Mouse (Mus musculus) kidney, embryonic 15.5 days (tissue): Measurements from ENCODE around the gene Trpm1. TPM values are rescaled to one million over a fixed set of nuclear protein-coding genes. Genes with fewer than 3 reads are reported as not detected.

Source experiments
- ATAC-seq: fragments of 200-750 bp; cut with Nextera tagmentation; replicated peaks from 2 replicates; pipeline ENCODE4 v1.8.0; 2017; ENCODE audit warnings: moderate TSS enrichment; ENCODE audit not compliant: low FRiP score
- H3K27ac ChIP-seq: fragments of 300-500 bp; sonication (generic); 2 replicates; pipeline ENCODE4 v1.5.1; 2015; ENCODE audit warnings: mild to moderate bottlenecking, inconsistent platforms
- H3K27me3 ChIP-seq: fragments of 300-500 bp; sonication (generic); 2 replicates; pipeline ENCODE4 v1.6.1; 2015; ENCODE audit warnings: inconsistent platforms
- H3K36me3 ChIP-seq: fragments of 300-500 bp; sonication (generic); 2 replicates; pipeline ENCODE4 v1.6.1; 2015; ENCODE audit warnings: inconsistent platforms
- H3K4me1 ChIP-seq: fragments of 300-500 bp; sonication (generic); 2 replicates; pipeline ENCODE4 v1.6.1; 2015; ENCODE audit warnings: inconsistent platforms
- H3K4me2 ChIP-seq: fragments of 300-500 bp; sonication (generic); 2 replicates; pipeline ENCODE4 v1.6.1; 2015; ENCODE audit warnings: moderate library complexity, mild to moderate bottlenecking, inconsistent platforms
- H3K4me3 ChIP-seq: fragments of 300-500 bp; sonication (generic); replicated peaks from 2 replicates; pipeline ENCODE4 v1.5.1; 2015; ENCODE audit warnings: mild to moderate bottlenecking, inconsistent platforms
- H3K9ac ChIP-seq: fragments of 300-500 bp; sonication (generic); 2 replicates; pipeline ENCODE4 v1.6.1; 2015; ENCODE audit warnings: mild to moderate bottlenecking, inconsistent platforms
- H3K9me3 ChIP-seq: fragments of 300-500 bp; sonication (generic); replicated peaks from 2 replicates; pipeline ENCODE4 v1.6.1; 2016; ENCODE audit warnings: inconsistent platforms
- WGBS: fragments of 180-500 bp; shearing (Covaris S2); methylation state at CpG from one replicate; pipeline ENCODE4 v1.1.7; 2015; ENCODE audit warnings: mixed read lengths; 5-methylcytosine and 5-hydroxymethylcytosine counted together
- polyA plus RNA-seq: library from polyadenylated mRNA; unstranded; fragments of >200 nt; fragmentation: Nextera tagmentation; extraction: Ambion mirVana; gene quantifications from 2 replicates; pipeline ENCODE4 v1.2.1, GENCODE M21; 2015

Trpm1 gene
- polyA plus RNA-seq, 1 experiment from 2014 or later = not detected

DNA sequence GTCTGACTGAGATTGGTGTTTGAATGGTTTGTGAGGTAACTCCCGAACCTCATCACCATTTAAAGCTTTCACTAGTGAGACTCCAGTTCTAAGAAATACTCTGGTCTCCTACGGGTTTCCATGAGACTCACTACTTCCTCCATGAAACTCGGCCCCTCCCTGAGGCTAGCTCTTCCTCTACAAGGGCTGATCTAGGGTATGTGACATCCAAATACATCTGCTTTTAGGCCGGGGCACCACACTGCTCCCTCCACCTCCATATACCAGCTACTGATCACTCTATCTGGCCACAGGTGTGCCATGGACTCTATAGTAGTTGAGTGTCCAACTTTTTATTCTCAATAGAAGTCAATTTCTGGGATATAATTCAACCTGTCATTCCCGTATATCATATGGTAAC lies 69.6 kb downstream of the Trpm1 start:
- no peaks in the 10 kb centered on the region for H3K9me3 ChIP-seq
- no peaks in the 10 kb centered on the region for H3K36me3 ChIP-seq
- H3K9ac ChIP-seq = no peak overlapping the region
- no peaks in the 10 kb centered on the region for H3K27me3 ChIP-seq
- no peak for ATAC-seq
- no peak overlapping the region for H3K4me3 ChIP-seq
- no peaks in the 10 kb centered on the region for H3K4me1 ChIP-seq
- no peak overlapping the region for H3K4me2 ChIP-seq
- WGBS = 86% methylated on average over 5 of the region's 5 CpGs
- no peak overlapping the region for H3K27ac ChIP-seq

GRCm38 (mm10) chr7:64226339-64227194 lies 72.9 kb downstream of the Trpm1 start:
- Histone ChIP-seq H3K9me3 (no peaks in the 10 kb centered on the region), H3K4me3 (no peak overlapping the region), H3K27ac (no peak overlapping the region), H3K4me2 (no peak overlapping the region), H3K27me3 (no peaks in the 10 kb centered on the region), H3K9ac (no peak overlapping the region), H3K4me1 (no peaks in the 10 kb centered on the region), H3K36me3 (no peaks in the 10 kb centered on the region)
- 88% methylated on average over 27 of the region's 27 CpGs for WGBS
- ATAC-seq = no peak

DNA sequence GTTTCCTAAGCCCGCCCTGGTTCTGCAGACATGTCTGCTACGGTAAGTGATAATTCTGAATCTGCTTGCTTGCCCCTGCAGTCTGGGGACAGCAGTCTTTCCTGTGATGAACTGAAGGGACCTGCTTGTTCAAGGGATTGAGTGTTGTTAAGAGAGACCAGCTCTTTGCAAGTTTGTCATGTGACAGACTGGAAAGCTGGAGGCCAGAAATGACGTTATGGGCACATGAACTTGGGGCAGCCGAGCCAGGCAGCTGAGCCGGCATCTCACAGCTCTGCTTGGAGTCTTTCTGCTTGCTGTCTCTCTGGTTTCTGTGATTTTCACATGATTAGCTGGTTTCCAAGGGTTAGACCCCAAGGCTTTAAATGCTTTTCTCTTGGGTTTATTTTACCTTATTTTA lies 74.0 kb downstream of the Trpm1 start:
- H3K27me3 ChIP-seq = no peaks in the 10 kb centered on the region
- no peaks in the 10 kb centered on the region for H3K4me1 ChIP-seq
- no peak overlapping the region for H3K9ac ChIP-seq
- no peak overlapping the region for H3K27ac ChIP-seq
- H3K4me3 ChIP-seq = no peak overlapping the region
- 79% methylated on average over 5 of the region's 5 CpGs for WGBS
- H3K9me3 ChIP-seq = no peaks in the 10 kb centered on the region
- no peaks in the 10 kb centered on the region for H3K36me3 ChIP-seq
- no peak for ATAC-seq
- H3K4me2 ChIP-seq = no peak overlapping the region

DNA sequence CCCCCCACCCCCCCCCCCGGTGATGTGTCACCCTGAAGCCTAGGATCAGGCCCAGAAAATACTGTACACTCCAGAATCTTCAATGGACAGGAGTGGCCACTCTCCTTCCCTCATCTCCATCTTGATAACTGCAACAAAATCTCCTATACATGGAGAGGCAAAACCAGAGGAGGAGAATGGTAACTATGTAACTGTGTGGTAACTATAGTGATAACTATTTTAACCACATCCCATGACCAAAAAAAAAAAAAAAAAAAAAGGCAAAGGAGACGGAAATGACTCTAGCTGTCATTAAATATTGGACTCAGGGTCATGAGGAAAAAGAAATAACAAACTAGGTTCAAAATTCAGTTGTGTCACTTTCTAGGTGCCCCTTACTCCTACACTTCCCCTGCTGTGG lies 74.7 kb downstream of the Trpm1 start:
- WGBS = 72% methylated on average over 2 of the region's 2 CpGs

DNA sequence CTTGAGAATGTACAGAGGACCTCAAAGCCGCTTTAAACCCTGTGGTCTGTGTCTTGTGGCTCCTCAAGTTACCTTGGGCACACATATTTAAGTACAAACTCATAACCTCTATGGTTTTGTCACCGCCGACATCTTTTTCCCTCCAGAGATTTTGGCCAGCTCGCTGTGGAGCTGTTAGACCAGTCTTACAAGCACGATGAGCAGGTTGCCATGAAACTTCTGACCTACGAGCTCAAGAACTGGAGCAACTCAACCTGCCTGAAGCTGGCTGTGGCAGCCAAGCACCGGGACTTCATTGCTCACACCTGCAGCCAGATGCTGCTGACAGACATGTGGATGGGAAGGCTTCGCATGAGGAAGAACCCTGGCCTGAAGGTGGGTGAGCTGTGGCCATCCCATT lies 76.3 kb downstream of the Trpm1 start:
- no peak for ATAC-seq
- Histone ChIP-seq H3K9me3 (no peaks in the 10 kb centered on the region), H3K4me2 (no peak overlapping the region), H3K27me3 (no peaks in the 10 kb centered on the region), H3K9ac (no peak overlapping the region), H3K36me3 (no peaks in the 10 kb centered on the region), H3K27ac (no peak overlapping the region), H3K4me3 (no peak overlapping the region), H3K4me1 (no peaks in the 10 kb centered on the region)
- WGBS = 85% methylated on average over 8 of the region's 8 CpGs

More for the DNA sequence above, 74.7 kb downstream of the Trpm1 start:
- Histone ChIP-seq H3K9ac (no peak overlapping the region), H3K4me2 (no peak overlapping the region), H3K27me3 (no peaks in the 10 kb centered on the region), H3K27ac (no peak overlapping the region), H3K9me3 (no peaks in the 10 kb centered on the region), H3K4me1 (no peaks in the 10 kb centered on the region), H3K4me3 (no peak overlapping the region), H3K36me3 (no peaks in the 10 kb centered on the region)
- no peak for ATAC-seq

GRCm38 (mm10) chr7:64231001-64231400 lies 77.4 kb downstream of the Trpm1 start:
- Histone ChIP-seq H3K4me2 (no peak overlapping the region), H3K9ac (no peak overlapping the region), H3K27ac (no peak overlapping the region), H3K4me1 (no peaks in the 10 kb centered on the region), H3K27me3 (no peaks in the 10 kb centered on the region), H3K4me3 (no peak overlapping the region), H3K9me3 (no peaks in the 10 kb centered on the region), H3K36me3 (no peaks in the 10 kb centered on the region)
- ATAC-seq = no peak
- 97% methylated on average over 1 of the region's 1 CpGs for WGBS

GRCm38 (mm10) chr7:64231996-64232395 lies 78.4 kb downstream of the Trpm1 start:
- Histone ChIP-seq H3K9ac (no peak overlapping the region), H3K4me2 (no peak overlapping the region), H3K9me3 (no peaks in the 10 kb centered on the region), H3K4me1 (no peaks in the 10 kb centered on the region), H3K36me3 (no peaks in the 10 kb centered on the region), H3K27ac (no peak overlapping the region), H3K27me3 (no peaks in the 10 kb centered on the region), H3K4me3 (no peak overlapping the region)
- WGBS = 52% methylated on average over 2 of the region's 2 CpGs
- no peak for ATAC-seq

GRCm38 (mm10) chr7:64234310-64234820 lies 80.7 kb downstream of the Trpm1 start:
- ATAC-seq = no peak
- no peaks in the 10 kb centered on the region for H3K36me3 ChIP-seq
- H3K9me3 ChIP-seq = no peaks in the 10 kb centered on the region
- H3K9ac ChIP-seq = no peak overlapping the region
- no peaks in the 10 kb centered on the region for H3K27me3 ChIP-seq
- 87% methylated on average over 5 of the region's 5 CpGs for WGBS
- no peak overlapping the region for H3K4me2 ChIP-seq
- no peaks in the 10 kb centered on the region for H3K4me1 ChIP-seq
- H3K27ac ChIP-seq = no peak overlapping the region
- H3K4me3 ChIP-seq = no peak overlapping the region

- Histone ChIP-seq H3K9ac (no peak overlapping the region), H3K27me3 (no peaks in the 10 kb centered on the region), H3K27ac (no peak overlapping the region), H3K36me3 (no peaks in the 10 kb centered on the region), H3K9me3 (no peaks in the 10 kb centered on the region), H3K4me2 (no peak overlapping the region), H3K4me3 (no peak overlapping the region), H3K4me1 (no peaks in the 10 kb centered on the region)
- no peak for ATAC-seq
- 73% methylated on average over 4 of the region's 4 CpGs for WGBS
Measured at GRCm38 (mm10) chr7:64236521-64236920, 82.9 kb downstream of the Trpm1 start.

DNA sequence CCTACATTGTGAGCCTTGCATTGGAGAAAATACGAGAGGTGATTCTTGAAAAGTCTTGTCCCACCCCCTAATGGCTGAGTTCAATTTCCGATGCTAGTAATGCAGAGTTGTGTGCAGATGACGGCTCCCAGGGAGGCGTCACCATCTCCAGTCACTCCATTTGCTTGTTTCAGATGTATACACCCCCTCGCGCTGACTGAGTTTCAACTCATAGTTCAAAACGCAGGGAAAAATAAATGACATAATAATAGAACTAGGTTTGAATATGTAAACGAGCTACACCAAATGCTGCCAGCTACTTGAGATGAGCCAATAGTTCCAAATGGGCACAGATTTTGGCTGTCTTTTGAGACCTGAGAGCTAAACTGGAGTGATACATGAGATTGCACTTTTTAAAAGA lies 84.1 kb downstream of the Trpm1 start:
- Histone ChIP-seq H3K9ac (no peak overlapping the region), H3K27me3 (no peaks in the 10 kb centered on the region), H3K4me1 (no peaks in the 10 kb centered on the region), H3K9me3 (no peaks in the 10 kb centered on the region), H3K4me2 (no peak overlapping the region), H3K36me3 (no peaks in the 10 kb centered on the region), H3K4me3 (no peak overlapping the region), H3K27ac (no peak overlapping the region)
- 90% methylated on average over 8 of the region's 8 CpGs for WGBS
- ATAC-seq = no peak

- Histone ChIP-seq H3K4me1 (no peaks in the 10 kb centered on the region), H3K9ac (no peak overlapping the region), H3K9me3 (no peaks in the 10 kb centered on the region), H3K4me2 (no peak overlapping the region), H3K4me3 (no peak overlapping the region), H3K27me3 (no peaks in the 10 kb centered on the region), H3K36me3 (no peaks in the 10 kb centered on the region), H3K27ac (no peak overlapping the region)
- WGBS = 79% methylated on average over 7 of the region's 7 CpGs
- ATAC-seq = no peak
Measured at GRCm38 (mm10) chr7:64238410-64239086, 84.9 kb downstream of the Trpm1 start.

- no peak for ATAC-seq
- WGBS = 83% methylated on average over 9 of the region's 9 CpGs
Measured at GRCm38 (mm10) chr7:64239138-64239805, 85.6 kb downstream of the Trpm1 start.

More at GRCm38 (mm10) chr7:64239138-64239805, 85.6 kb downstream of the Trpm1 start:
- Histone ChIP-seq H3K4me1 (no peaks in the 10 kb centered on the region), H3K27me3 (no peaks in the 10 kb centered on the region), H3K4me3 (no peak overlapping the region), H3K36me3 (no peaks in the 10 kb centered on the region), H3K4me2 (no peak overlapping the region), H3K27ac (no peak overlapping the region), H3K9me3 (no peaks in the 10 kb centered on the region), H3K9ac (no peak overlapping the region)
